Mouse (Mus musculus): ENCODE results near the gene Ccdc117.

- no peak for TF ChIP-seq EP300 (IDR thresholded peaks at IDR 0.05; ENCODE audit: low read depth)
- no peak for TF ChIP-seq CTCF (IDR thresholded peaks at IDR 0.05; ENCODE audit: low read depth)
Observed at GRCm38 (mm10) chr11:5566506-5566905, 24.5 kb upstream of the Ccdc117 start.

Measured in heart, postnatal 0 days (tissue).